8 mouse cellular contexts compared by ENCODE assay signal in the genomic region with DNA sequence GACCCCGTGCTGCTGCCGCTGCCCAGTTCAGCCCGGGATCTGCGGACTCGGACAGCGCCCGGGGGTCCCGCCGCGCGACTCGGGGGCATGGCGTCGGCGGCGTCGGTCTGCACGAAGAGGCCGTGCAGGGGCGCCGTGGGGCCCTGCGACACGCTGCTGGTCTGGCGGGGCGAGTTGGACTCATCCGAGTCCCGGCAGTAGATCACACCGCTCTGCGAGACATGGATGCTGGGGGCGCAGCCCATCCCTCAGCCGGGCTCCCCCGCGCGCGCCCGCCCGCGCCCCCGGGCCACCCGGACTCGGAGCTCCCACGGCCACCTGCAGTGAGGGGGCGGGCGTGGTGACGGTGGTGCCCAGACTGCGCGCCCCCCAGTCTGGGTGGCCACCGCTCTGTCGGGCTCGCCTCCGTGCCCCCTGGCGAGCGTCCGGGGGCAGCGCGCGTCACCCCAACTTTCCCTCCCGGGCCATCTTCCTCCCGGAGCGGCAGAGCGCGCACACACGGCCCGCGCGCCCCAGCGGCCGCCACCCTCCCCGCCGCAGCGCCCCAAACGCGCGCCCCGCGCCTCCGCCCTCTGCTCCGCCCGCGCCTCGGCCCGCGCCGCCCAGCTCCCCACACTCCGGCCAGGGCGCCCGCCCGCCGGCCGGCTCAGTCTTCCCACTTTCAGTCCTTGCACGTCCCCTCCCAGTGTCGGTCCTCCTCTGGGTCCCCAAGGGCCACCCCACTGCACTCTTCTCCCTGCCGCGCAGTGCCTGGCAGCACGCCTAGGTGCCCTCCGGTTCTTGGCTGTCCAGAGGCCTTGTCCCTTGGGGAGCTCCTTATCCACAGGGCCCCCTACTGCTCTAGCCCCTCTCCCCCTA. TPM values are rescaled to one million over a fixed set of nuclear protein-coding genes. Genes with fewer than 3 reads are reported as not detected.
DNase-seq lines count a peak whose midpoint lies in the region; ATAC-seq lines count a peak whose summit lies in the region.

No protein-coding gene starts in this region.

- peaks cover 7% of the 10 kb centered on the region; the same call in 1 of the 2 replicates for H3K4me1 ChIP-seq in forebrain, embryonic 16.5 days (replicated peaks; ENCODE audit: control insufficient read depth, insufficient read depth, low read length)
- peaks cover 15% of the 10 kb centered on the region; the same call in 1 of the 2 replicates for H3K4me1 ChIP-seq in hindbrain, embryonic 10.5 days (replicated peaks)

- peak overlapping the region; percentile 67 for H3K9ac ChIP-seq in forebrain, embryonic 16.5 days (replicated peaks; ENCODE audit: low read depth, low read length)

- WGBS in forebrain, embryonic 16.5 days = under 1% methylated on average over 59 of the region's 96 CpGs
- WGBS in hindbrain, embryonic 10.5 days = 1% methylated on average over 87 of the region's 96 CpGs

- H3K4me2 ChIP-seq in forebrain, embryonic 16.5 days (ENCODE audit: low read length) = peak overlapping the region; percentile 99

- H3K9me3 ChIP-seq in forebrain, embryonic 16.5 days (ENCODE audit: control insufficient read depth, low read length) = no peaks in the 10 kb centered on the region
- no peaks in the 10 kb centered on the region for H3K9me3 ChIP-seq in hindbrain, embryonic 10.5 days

- H3K36me3 ChIP-seq in forebrain, embryonic 16.5 days (ENCODE audit: control insufficient read depth, insufficient read depth) = no peaks in the 10 kb centered on the region
- no peaks in the 10 kb centered on the region for H3K36me3 ChIP-seq in hindbrain, embryonic 10.5 days

- peak; percentile 70 for ATAC-seq in forebrain, embryonic 16.5 days

- peaks cover 9% of the 10 kb centered on the region; the same call in 1 of the 2 replicates for H3K27me3 ChIP-seq in forebrain, embryonic 16.5 days (replicated peaks; ENCODE audit: control insufficient read depth, insufficient read depth, low read length)
- peaks cover 51% of the 10 kb centered on the region for H3K27me3 ChIP-seq in hindbrain, embryonic 10.5 days (ENCODE audit: insufficient read depth, poor library complexity, severe bottlenecking)

- no peak overlapping the region for H3K27ac ChIP-seq in forebrain, embryonic 16.5 days (ENCODE audit: low read length)
- peak overlapping the region; percentile 85 for H3K27ac ChIP-seq in hindbrain, embryonic 10.5 days

- peak; percentile 71 for DNase-seq in Muller cell, postnatal 12 days (ENCODE audit: inconsistent ontology term)
- DNase-seq in cerebellum, adult 11-12 months = peak; percentile 20
- DNase-seq in hindbrain, embryonic 10.5 days (ENCODE audit: low spot score) = peak; percentile 53
- DNase-seq in layer of hippocampus, adult 9-11 months = peak; percentile 29
- DNase-seq in lung, adult 18-20 months = peak; percentile 40 to 55
- peak; percentile 25 for DNase-seq in ovary, postnatal 14 days (ENCODE audit: low spot score)
- no peak for DNase-seq in c-Kit-positive CD71-positive TER-119-positive erythroid progenitor cells, embryonic 14.5 days (ENCODE audit: low spot score)

- H3K4me3 ChIP-seq in forebrain, embryonic 16.5 days (replicated peaks; ENCODE audit: low read length) = peak overlapping the region; percentile 70
- H3K4me3 ChIP-seq in hindbrain, embryonic 10.5 days = peak overlapping the region; percentile 86

RNA-seq across cellular contexts. Expression of a gene that starts 27.3 kb away (rescaled TPM):
- 4.4 and 6.8 TPM in 2 replicates for polyA plus RNA-seq in forebrain, embryonic 16.5 days (2015; fragmentation: Nextera tagmentation; extraction: Ambion mirVana)
- 1.4 and 1.9 TPM in 2 replicates for polyA plus RNA-seq in hindbrain, embryonic 10.5 days (2016; fragmentation: Nextera tagmentation; extraction: Ambion mirVana)
